Mouse (Mus musculus): Measurements from ENCODE around the gene Fmo6. TPM values are rescaled to one million over a fixed set of nuclear protein-coding genes. Genes with fewer than 3 reads are reported as not detected.

Gene Fmo6
- polyA plus RNA-seq, 1 experiment, result not detected

GRCm38 (mm10) chr1:162888646-162889045 is 48.7 kb downstream of the Fmo6 start:
- no peak for TF ChIP-seq CTCF (IDR thresholded peaks at IDR 0.05; ENCODE audit: extremely low read depth, insufficient read depth, low read length)
- no peak for TF ChIP-seq POLR2A (IDR thresholded peaks at IDR 0.05; ENCODE audit: extremely low read depth, insufficient read depth, low read length)
- no peaks in the 10 kb centered on the region for H3K4me1 ChIP-seq (ENCODE audit: control insufficient read depth, insufficient read depth, low read length)
- H3K27ac ChIP-seq (ENCODE audit: insufficient read depth, low read length), result no peak overlapping the region
- H3K4me3 ChIP-seq (ENCODE audit: insufficient read depth, low read length), result no peak overlapping the region

GRCm38 (mm10) chr1:162887644-162888043 is 49.7 kb downstream of the Fmo6 start:
- Histone ChIP-seq H3K4me3 (ENCODE audit: insufficient read depth, low read length) (no peak overlapping the region), H3K27ac (ENCODE audit: insufficient read depth, low read length) (no peak overlapping the region), H3K4me1 (ENCODE audit: control insufficient read depth, insufficient read depth, low read length) (no peaks in the 10 kb centered on the region)
- TF ChIP-seq CTCF (IDR thresholded peaks at IDR 0.05; ENCODE audit: extremely low read depth, insufficient read depth, low read length) (no peak), POLR2A (IDR thresholded peaks at IDR 0.05; ENCODE audit: extremely low read depth, insufficient read depth, low read length) (no peak)

- H3K4me1 ChIP-seq (ENCODE audit: control insufficient read depth, insufficient read depth, low read length), result no peaks in the 10 kb centered on the region
- TF ChIP-seq POLR2A (IDR thresholded peaks at IDR 0.05; ENCODE audit: extremely low read depth, insufficient read depth, low read length), result no peak
- no peak for TF ChIP-seq CTCF (IDR thresholded peaks at IDR 0.05; ENCODE audit: extremely low read depth, insufficient read depth, low read length)
- no peak overlapping the region for H3K4me3 ChIP-seq (ENCODE audit: insufficient read depth, low read length)
- no peak overlapping the region for H3K27ac ChIP-seq (ENCODE audit: insufficient read depth, low read length)
Observed at GRCm38 (mm10) chr1:162886138-162886816, 51.0 kb downstream of the Fmo6 start.

- Histone ChIP-seq H3K4me1 (ENCODE audit: control insufficient read depth, insufficient read depth, low read length) (no peaks in the 10 kb centered on the region), H3K4me3 (ENCODE audit: insufficient read depth, low read length) (no peak overlapping the region), H3K27ac (ENCODE audit: insufficient read depth, low read length) (no peak overlapping the region)
- TF ChIP-seq CTCF (IDR thresholded peaks at IDR 0.05; ENCODE audit: extremely low read depth, insufficient read depth, low read length), result no peak
- no peak for TF ChIP-seq POLR2A (IDR thresholded peaks at IDR 0.05; ENCODE audit: extremely low read depth, insufficient read depth, low read length)
Observed at GRCm38 (mm10) chr1:162882681-162883080, 54.6 kb downstream of the Fmo6 start.

GRCm38 (mm10) chr1:162879595-162880369 is 57.5 kb downstream of the Fmo6 start:
- Histone ChIP-seq H3K4me1 (ENCODE audit: control insufficient read depth, insufficient read depth, low read length) (no peaks in the 10 kb centered on the region), H3K27ac (ENCODE audit: insufficient read depth, low read length) (no peak overlapping the region), H3K4me3 (ENCODE audit: insufficient read depth, low read length) (no peak overlapping the region)
- TF ChIP-seq POLR2A (IDR thresholded peaks at IDR 0.05; ENCODE audit: extremely low read depth, insufficient read depth, low read length) (no peak), CTCF (IDR thresholded peaks at IDR 0.05; ENCODE audit: extremely low read depth, insufficient read depth, low read length) (peak; percentile 62)

GRCm38 (mm10) chr1:162875091-162875490 is 62.2 kb downstream of the Fmo6 start:
- Histone ChIP-seq H3K4me1 (ENCODE audit: control insufficient read depth, insufficient read depth, low read length) (peaks cover 1% of the 10 kb centered on the region; the same call in 1 of the 2 replicates), H3K4me3 (ENCODE audit: insufficient read depth, low read length) (no peak overlapping the region), H3K27ac (ENCODE audit: insufficient read depth, low read length) (no peak overlapping the region)
- no peak for TF ChIP-seq POLR2A (IDR thresholded peaks at IDR 0.05; ENCODE audit: extremely low read depth, insufficient read depth, low read length)
- no peak for TF ChIP-seq CTCF (IDR thresholded peaks at IDR 0.05; ENCODE audit: extremely low read depth, insufficient read depth, low read length)

GRCm38 (mm10) chr1:162871701-162872311 is 65.5 kb downstream of the Fmo6 start:
- H3K4me1 ChIP-seq (ENCODE audit: control insufficient read depth, insufficient read depth, low read length), result peaks cover 1% of the 10 kb centered on the region; the same call in 1 of the 2 replicates
- no peak overlapping the region for H3K4me3 ChIP-seq (ENCODE audit: insufficient read depth, low read length)
- no peak overlapping the region for H3K27ac ChIP-seq (ENCODE audit: insufficient read depth, low read length)
- TF ChIP-seq CTCF (IDR thresholded peaks at IDR 0.05; ENCODE audit: extremely low read depth, insufficient read depth, low read length) (no peak), POLR2A (IDR thresholded peaks at IDR 0.05; ENCODE audit: extremely low read depth, insufficient read depth, low read length) (no peak)

GRCm38 (mm10) chr1:162870978-162871377 is 66.3 kb downstream of the Fmo6 start:
- Histone ChIP-seq H3K4me1 (ENCODE audit: control insufficient read depth, insufficient read depth, low read length) (peaks cover 1% of the 10 kb centered on the region; the same call in 1 of the 2 replicates), H3K4me3 (ENCODE audit: insufficient read depth, low read length) (no peak overlapping the region), H3K27ac (ENCODE audit: insufficient read depth, low read length) (no peak overlapping the region)
- TF ChIP-seq CTCF (IDR thresholded peaks at IDR 0.05; ENCODE audit: extremely low read depth, insufficient read depth, low read length), result no peak
- TF ChIP-seq POLR2A (IDR thresholded peaks at IDR 0.05; ENCODE audit: extremely low read depth, insufficient read depth, low read length), result no peak

GRCm38 (mm10) chr1:162867396-162867795 is 69.9 kb downstream of the Fmo6 start:
- H3K27ac ChIP-seq (ENCODE audit: insufficient read depth, low read length), result no peak overlapping the region
- peaks cover 1% of the 10 kb centered on the region; the same call in 1 of the 2 replicates for H3K4me1 ChIP-seq (ENCODE audit: control insufficient read depth, insufficient read depth, low read length)
- no peak for TF ChIP-seq POLR2A (IDR thresholded peaks at IDR 0.05; ENCODE audit: extremely low read depth, insufficient read depth, low read length)
- no peak for TF ChIP-seq CTCF (IDR thresholded peaks at IDR 0.05; ENCODE audit: extremely low read depth, insufficient read depth, low read length)
- H3K4me3 ChIP-seq (ENCODE audit: insufficient read depth, low read length), result no peak overlapping the region

Other genes with a start within 250 kb of the Fmo6 start
- gene Prrc2c, start 197.0 kb downstream of the Fmo6 start, polyA plus RNA-seq (2012; rRNA removed), result 38.6 and 41.5 TPM in 2 replicates
- 0.13 and 0.25 TPM in 2 replicates for gene Fmo4, start 123.5 kb downstream of the Fmo6 start, polyA plus RNA-seq (2012; rRNA removed)
- gene Fmo1, start 70.9 kb downstream of the Fmo6 start, polyA plus RNA-seq (2012; rRNA removed), result 21.4 and 25.3 TPM in 2 replicates
- gene Fmo2, start 38.8 kb downstream of the Fmo6 start, polyA plus RNA-seq (2012; rRNA removed), result 2.0 and 3.2 TPM in 2 replicates
- not detected in 2 replicates for gene Fmo3, start 47.0 kb upstream of the Fmo6 start, polyA plus RNA-seq (2012; rRNA removed)
- not detected in 2 replicates for gene Mroh9, start 148.2 kb upstream of the Fmo6 start, polyA plus RNA-seq (2012; rRNA removed)

Measured in cortical plate, adult 2 months (tissue).